Mouse (Mus musculus): ENCODE results near the gene Map3k1. TPM values are rescaled to one million over a fixed set of nuclear protein-coding genes. Genes with fewer than 3 reads are reported as not detected.

Map3k1 gene
- polyA plus RNA-seq, 1 experiment from 2014 or later: 12.5 TPM

DNA sequence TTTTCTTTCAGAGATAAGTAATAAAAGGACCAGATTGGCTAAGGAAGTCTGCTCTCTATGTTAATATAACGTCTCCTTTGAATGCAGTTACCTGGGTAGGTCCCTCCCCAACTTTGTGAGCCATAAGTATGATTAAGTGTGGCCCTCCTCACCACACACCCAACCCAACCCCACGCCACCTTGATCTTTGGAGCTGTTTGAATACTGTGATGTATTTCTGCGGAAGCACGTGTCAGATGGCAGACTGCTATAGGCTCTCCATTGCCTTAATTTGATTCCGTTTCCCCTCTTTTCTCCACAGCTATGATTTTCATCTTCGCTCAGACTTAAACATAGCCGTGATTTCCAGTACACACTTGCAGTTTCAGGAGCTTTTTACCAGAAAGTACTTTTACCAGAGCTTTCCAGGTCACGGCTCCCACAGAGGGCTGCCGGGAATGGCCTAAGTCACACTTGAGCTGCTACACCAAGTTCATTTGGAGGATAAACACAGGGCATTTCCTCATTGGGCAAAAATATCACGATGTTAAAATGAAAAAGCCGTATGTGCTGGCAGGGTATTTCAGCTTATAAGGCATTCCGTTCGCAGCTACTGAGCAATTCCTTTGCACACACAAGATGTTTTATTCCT, 2.3 kb upstream of the Map3k1 start:
- Histone ChIP-seq H3K4me1 (peaks cover 16% of the 10 kb centered on the region), H3K27me3 (replicated peaks) (no peaks in the 10 kb centered on the region), H3K9ac (no peak overlapping the region), H3K4me3 (no peak overlapping the region), H3K4me2 (no peak overlapping the region), H3K27ac (replicated peaks) (no peak overlapping the region), H3K36me3 (no peaks in the 10 kb centered on the region), H3K9me3 (peaks cover 4% of the 10 kb centered on the region; the same call in 1 of the 2 replicates)
- WGBS: 89% methylated on average over 13 of the region's 13 CpGs
- no peak for ATAC-seq (ENCODE audit: extremely low read depth, insufficient number of reproducible peaks, low FRiP score, low TSS enrichment)

DNA sequence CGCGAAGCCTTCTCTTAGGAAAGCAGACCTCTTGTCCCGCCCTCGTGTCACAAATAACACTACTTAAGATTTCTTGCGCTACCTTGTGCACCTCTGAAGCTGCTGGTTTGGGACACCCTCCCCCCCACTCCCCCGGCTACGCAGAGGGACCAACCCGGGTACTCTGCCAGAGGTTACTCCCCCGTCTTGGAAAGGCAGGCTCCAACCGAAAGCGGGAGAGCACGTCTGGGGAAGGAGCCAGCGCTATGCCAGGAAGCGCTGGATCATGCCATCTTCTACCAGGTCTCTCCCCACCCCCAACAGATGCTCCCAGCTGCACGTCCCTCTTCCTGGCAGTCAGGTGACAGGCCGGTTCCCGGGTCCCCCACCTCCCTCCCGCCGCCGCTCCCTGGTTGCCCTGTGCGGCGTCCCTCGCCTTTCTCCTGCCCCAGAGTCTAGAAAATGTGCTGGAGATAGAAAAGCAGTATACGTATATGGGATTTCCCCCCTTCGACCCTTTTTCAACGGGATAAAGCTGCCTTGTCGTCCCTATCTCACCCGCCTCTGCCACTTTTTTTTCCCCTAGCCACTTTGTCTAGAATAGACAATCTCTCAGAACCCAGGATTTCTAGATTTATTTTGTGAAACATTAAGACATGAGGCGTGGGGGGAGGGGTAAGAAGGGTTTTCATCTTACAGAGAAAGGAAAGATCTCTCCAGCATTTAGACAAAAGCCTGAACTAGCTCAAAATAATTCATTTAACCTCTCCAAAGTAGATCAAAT, 854 bp upstream of the Map3k1 start:
- Histone ChIP-seq H3K27me3 (replicated peaks) (no peaks in the 10 kb centered on the region), H3K4me1 (peaks cover 30% of the 10 kb centered on the region), H3K36me3 (no peaks in the 10 kb centered on the region), H3K27ac (replicated peaks) (peak overlapping the region; percentile 92), H3K4me2 (peak overlapping the region; percentile 90), H3K9ac (peak overlapping the region; percentile 98), H3K4me3 (peak overlapping the region; percentile 91), H3K9me3 (no peaks in the 10 kb centered on the region)
- WGBS: 2% methylated on average over 29 of the region's 29 CpGs
- ATAC-seq (ENCODE audit: extremely low read depth, insufficient number of reproducible peaks, low FRiP score, low TSS enrichment): peak; percentile 16; the same call in 1 of the 2 replicates

DNA sequence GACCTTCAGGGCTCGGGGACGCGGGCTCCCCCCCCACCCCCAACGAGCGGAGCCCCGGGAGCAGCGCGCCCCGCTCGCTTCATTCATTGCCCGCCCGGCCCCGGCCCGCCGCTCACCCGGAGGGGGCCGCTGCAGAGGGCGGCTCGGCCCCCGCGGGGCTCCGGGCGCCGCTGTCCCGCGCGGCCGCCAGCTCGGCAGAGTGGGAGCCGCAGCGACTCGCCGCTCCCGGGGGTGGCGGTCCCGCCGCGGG, 481 bp downstream of the Map3k1 start:
- no peak; the same call in 1 of the 2 replicates for ATAC-seq (ENCODE audit: extremely low read depth, insufficient number of reproducible peaks, low FRiP score, low TSS enrichment)
- peak overlapping the region; percentile 91 for H3K4me3 ChIP-seq
- 0% methylated on average over 5 of the region's 38 CpGs for WGBS
- no peaks in the 10 kb centered on the region for H3K36me3 ChIP-seq
- H3K9ac ChIP-seq: peak overlapping the region; percentile 98
- peak overlapping the region; percentile 98 for H3K27ac ChIP-seq (replicated peaks)
- no peaks in the 10 kb centered on the region for H3K9me3 ChIP-seq
- H3K4me1 ChIP-seq: peaks cover 44% of the 10 kb centered on the region
- H3K27me3 ChIP-seq (replicated peaks): no peaks in the 10 kb centered on the region
- H3K4me2 ChIP-seq: peak overlapping the region; percentile 90

DNA sequence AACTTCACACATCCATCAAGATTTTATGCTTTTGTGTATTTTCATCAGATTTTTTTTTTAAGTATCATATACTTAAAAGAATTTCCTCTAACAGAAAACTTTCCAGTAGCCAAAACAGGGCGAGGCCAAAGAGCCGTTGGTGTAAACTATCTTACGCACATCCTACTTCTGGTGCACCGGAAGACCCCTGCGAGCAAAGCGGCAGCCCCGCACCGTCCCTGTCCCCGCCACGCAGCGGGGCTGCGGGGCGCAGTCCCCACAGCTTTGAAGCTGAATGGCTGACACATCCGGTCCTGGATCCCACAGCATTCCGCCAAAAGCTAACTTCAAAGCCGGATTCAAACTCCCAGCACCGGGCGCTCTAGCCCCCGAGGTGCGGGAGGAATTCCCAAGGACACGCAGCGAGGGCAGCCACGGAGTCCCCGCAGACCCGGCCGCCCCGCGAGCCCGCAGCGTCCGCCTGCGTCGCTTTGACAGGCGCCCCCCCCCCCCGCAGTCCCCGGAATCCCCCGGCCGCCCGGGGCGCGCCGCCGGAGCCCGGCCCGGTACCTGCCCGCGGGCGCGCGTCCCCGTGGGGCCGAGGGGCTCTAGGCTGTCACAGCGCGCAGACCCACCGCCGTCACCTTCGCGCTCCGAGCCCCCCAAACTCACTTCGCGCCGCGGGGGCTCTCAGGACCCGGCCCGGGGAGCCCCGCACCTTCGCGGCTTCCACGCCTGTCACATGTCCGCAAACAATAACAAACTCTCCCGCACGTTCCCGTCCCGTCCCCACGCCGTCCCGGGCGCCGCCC, 1.0 kb downstream of the Map3k1 start:
- no peaks in the 10 kb centered on the region for H3K9me3 ChIP-seq
- H3K4me2 ChIP-seq: peak overlapping the region; percentile 90
- H3K9ac ChIP-seq: peak overlapping the region; percentile 98
- no peaks in the 10 kb centered on the region for H3K27me3 ChIP-seq (replicated peaks)
- ATAC-seq (ENCODE audit: extremely low read depth, insufficient number of reproducible peaks, low FRiP score, low TSS enrichment): peak; percentile 30; the same call in 1 of the 2 replicates
- WGBS: under 1% methylated on average over 67 of the region's 79 CpGs
- no peaks in the 10 kb centered on the region for H3K36me3 ChIP-seq
- peak overlapping the region; percentile 98 for H3K27ac ChIP-seq (replicated peaks)
- H3K4me3 ChIP-seq: peak overlapping the region; percentile 91
- H3K4me1 ChIP-seq: peaks cover 49% of the 10 kb centered on the region

DNA sequence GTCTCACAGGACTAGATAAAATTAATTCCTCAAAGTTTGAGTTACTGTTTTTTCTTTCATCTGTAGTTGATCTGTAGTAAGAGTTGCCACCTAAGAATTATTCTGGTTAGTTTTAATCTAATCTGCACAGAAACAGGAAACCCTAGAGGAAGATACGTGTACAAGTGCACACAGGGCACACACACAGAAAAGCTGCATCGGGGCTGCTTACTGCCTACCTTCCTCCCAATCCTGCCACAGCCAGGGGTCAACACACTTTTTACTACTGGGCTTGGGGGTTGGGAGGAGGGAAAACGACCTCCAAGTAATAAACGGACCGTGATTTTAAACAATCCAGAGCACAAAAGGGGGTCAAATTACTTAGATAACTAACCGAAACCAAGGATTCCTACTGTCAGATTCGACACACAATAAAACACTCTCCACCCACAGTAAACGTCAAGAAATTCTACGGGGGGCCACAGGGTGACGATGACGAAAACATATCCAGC, 1.6 kb downstream of the Map3k1 start:
- Histone ChIP-seq H3K9ac (peak overlapping the region; percentile 98), H3K9me3 (no peaks in the 10 kb centered on the region), H3K27me3 (replicated peaks) (no peaks in the 10 kb centered on the region), H3K4me2 (peak overlapping the region; percentile 90), H3K27ac (replicated peaks) (peak overlapping the region; percentile 98), H3K4me3 (peak overlapping the region; percentile 91), H3K4me1 (peaks cover 55% of the 10 kb centered on the region), H3K36me3 (no peaks in the 10 kb centered on the region)
- no peak for ATAC-seq (ENCODE audit: extremely low read depth, insufficient number of reproducible peaks, low FRiP score, low TSS enrichment)
- under 1% methylated on average over 11 of the region's 11 CpGs for WGBS

DNA sequence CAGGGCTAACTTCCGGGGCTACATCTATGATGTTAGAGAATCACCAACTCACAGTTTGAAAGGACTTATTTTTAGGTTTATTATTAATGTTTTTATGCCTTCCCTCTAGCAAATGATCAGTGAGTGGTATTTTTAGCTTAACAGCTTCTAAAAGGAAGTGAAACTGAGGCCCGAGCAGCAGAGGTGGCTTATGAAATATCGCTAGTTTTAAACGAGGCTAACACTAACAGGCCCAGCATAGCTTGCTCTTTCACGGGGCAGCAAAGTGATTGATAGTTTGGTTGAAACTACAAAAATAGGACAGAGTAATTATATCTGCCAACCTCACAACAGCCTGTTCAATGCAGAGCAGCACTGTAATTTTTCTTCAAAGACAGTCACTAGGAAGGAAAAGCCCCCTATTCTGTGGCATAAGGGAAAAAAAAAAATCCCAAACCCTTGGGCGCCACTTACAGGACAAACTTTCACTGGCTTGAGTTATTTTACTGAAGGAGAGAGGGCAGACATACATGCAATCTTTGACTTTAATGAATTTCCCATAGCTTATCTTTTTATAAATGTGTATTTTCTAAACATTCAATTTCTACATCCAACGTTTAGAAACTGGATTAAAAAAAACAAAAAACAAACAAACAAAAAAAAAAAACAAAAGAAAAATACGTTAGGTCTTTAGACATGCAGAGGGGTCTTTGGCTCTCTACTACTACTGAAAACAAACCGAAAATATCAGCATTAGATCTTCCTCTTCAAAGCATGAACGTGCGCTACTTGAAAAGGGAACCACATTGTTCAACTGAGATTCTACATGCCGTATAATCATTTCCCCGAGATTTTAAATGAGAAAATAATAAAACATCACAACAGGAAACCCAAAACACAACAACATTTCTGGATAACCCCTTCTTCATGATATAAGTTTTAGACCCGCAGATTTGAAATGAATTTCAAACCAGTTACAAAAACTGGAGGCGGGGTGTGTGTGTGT, 2.8 kb downstream of the Map3k1 start:
- Histone ChIP-seq H3K27me3 (replicated peaks) (no peaks in the 10 kb centered on the region), H3K36me3 (no peaks in the 10 kb centered on the region), H3K4me2 (peak overlapping the region; percentile 90), H3K9ac (peak overlapping the region; percentile 98), H3K27ac (replicated peaks) (peak overlapping the region; percentile 59; the same call in 1 of the 2 replicates), H3K9me3 (no peaks in the 10 kb centered on the region), H3K4me1 (peaks cover 67% of the 10 kb centered on the region), H3K4me3 (peak overlapping the region; percentile 91)
- WGBS: 46% methylated on average over 15 of the region's 15 CpGs
- ATAC-seq (ENCODE audit: extremely low read depth, insufficient number of reproducible peaks, low FRiP score, low TSS enrichment): no peak

DNA sequence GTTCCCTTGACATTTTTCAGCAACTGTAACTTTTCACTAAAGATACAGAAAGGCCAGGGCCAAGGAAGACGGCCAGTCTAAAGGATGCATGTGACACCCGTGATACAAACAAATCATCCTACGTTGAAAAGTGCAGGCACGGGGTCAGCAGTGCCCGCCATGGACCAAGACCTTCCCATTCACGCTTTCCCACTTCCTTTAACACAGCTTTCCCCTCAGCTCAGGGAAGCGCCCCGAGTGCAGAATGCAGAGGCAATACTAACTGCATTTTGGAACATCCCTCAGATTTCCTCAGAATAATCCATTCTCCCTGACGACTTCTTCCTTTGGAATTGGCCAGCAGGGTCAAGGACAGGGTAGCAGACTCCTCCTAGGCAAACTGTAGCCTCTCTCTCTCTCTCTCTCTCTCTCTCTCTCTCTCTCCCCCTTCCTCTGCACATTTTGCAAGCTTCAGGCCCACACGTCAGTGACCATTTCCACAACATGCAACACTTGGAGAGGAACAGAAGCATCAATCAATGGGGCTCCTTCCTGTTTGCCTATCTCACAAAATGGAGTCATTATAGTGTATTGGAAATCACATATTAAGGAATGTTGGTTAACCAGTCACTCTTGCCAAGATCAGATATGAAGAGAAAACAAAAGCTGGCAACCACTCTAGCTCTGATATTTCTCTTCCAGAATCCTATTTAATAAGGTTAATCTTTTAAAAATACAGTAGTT, 3.7 kb downstream of the Map3k1 start:
- no peaks in the 10 kb centered on the region for H3K9me3 ChIP-seq
- peak overlapping the region; percentile 90 for H3K4me2 ChIP-seq
- H3K4me3 ChIP-seq: no peak overlapping the region
- 46% methylated on average over 10 of the region's 10 CpGs for WGBS
- peak overlapping the region; percentile 55 for H3K9ac ChIP-seq
- H3K27ac ChIP-seq (replicated peaks): peak overlapping the region; percentile 59
- H3K36me3 ChIP-seq: no peaks in the 10 kb centered on the region
- H3K4me1 ChIP-seq: peaks cover 74% of the 10 kb centered on the region
- H3K27me3 ChIP-seq (replicated peaks): no peaks in the 10 kb centered on the region
- no peak for ATAC-seq (ENCODE audit: extremely low read depth, insufficient number of reproducible peaks, low FRiP score, low TSS enrichment)

DNA sequence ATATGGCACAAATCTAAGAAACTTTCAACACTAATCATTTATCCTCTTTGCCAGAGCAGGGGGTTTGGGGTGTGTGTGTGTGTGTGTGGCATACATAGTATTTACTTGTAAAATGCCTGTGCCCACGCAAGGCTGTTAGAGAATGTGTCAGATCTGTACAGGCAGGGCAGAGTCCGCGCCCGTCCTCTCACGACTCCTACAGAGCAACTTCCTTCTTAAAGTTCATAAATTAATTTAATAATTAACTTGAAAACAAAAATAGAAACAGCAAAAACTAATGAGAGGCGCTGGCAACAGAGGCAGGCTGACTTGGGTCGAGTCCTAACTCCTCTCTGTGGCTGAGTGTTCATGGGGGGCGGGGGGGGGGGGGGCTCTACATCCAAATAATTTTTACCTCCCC, 4.6 kb downstream of the Map3k1 start:
- H3K4me1 ChIP-seq: peaks cover 77% of the 10 kb centered on the region
- no peaks in the 10 kb centered on the region for H3K27me3 ChIP-seq (replicated peaks)
- H3K9me3 ChIP-seq: no peaks in the 10 kb centered on the region
- no peak for ATAC-seq (ENCODE audit: extremely low read depth, insufficient number of reproducible peaks, low FRiP score, low TSS enrichment)
- WGBS: 76% methylated on average over 8 of the region's 8 CpGs
- peak overlapping the region; percentile 90 for H3K4me2 ChIP-seq
- H3K4me3 ChIP-seq: no peak overlapping the region
- H3K36me3 ChIP-seq: no peaks in the 10 kb centered on the region
- H3K9ac ChIP-seq: 0 out of 2 replicates have a peak overlapping the region, but pooled peaks have one; percentile 55
- no peak overlapping the region for H3K27ac ChIP-seq (replicated peaks)

DNA sequence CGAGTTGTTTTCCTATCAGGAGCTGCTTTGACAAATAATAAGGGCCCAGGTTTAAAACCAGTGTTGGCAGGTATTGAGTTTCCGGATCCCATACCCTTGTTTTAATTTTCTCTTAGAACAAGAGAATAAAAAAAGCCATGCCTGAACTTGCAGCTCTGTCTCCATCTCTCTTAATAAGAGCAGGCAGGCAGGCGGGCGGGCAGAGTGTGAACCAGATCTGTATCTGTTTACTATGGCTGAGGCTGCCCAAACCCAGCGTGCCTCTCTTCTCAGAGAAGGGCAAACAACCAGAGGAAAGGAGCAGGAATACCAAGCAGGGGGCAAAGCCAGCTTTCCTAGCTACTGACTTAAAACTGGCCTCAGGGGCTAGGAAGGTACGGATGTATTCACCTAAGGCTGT, 5.3 kb downstream of the Map3k1 start:
- Histone ChIP-seq H3K9ac (peak overlapping the region; percentile 47), H3K4me2 (no peak overlapping the region)
- WGBS: 64% methylated on average over 6 of the region's 6 CpGs

DNA sequence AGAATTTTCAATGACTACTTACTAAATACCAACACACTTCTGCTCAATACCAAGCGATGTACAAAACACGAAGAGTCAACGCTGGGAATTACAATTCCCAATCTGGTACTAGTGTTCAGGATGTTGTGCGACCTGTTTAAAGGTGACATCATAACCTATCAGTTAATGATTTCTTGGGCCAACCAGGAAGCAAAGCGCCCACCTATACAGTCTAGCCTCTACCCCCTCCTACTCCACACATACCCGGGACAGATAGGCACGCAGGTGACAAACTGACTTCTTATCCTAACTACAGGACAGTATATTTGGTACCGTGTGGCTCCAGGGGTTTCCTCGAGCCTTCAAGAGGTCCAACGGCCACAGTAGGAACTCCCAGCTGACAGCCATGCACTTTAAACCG, 5.9 kb downstream of the Map3k1 start:
- Histone ChIP-seq H3K9me3 (no peaks in the 10 kb centered on the region), H3K4me2 (no peak overlapping the region), H3K9ac (peak overlapping the region; percentile 47; the same call in 1 of the 2 replicates), H3K27me3 (replicated peaks) (no peaks in the 10 kb centered on the region), H3K36me3 (no peaks in the 10 kb centered on the region), H3K27ac (replicated peaks) (no peak overlapping the region), H3K4me3 (no peak overlapping the region), H3K4me1 (peaks cover 90% of the 10 kb centered on the region)
- 79% methylated on average over 11 of the region's 11 CpGs for WGBS
- no peak for ATAC-seq (ENCODE audit: extremely low read depth, insufficient number of reproducible peaks, low FRiP score, low TSS enrichment)

More for the DNA sequence above, 5.3 kb downstream of the Map3k1 start:
- Histone ChIP-seq H3K4me3 (no peak overlapping the region), H3K27ac (replicated peaks) (no peak overlapping the region), H3K4me1 (peaks cover 84% of the 10 kb centered on the region), H3K36me3 (no peaks in the 10 kb centered on the region), H3K27me3 (replicated peaks) (no peaks in the 10 kb centered on the region), H3K9me3 (no peaks in the 10 kb centered on the region)
- ATAC-seq (ENCODE audit: extremely low read depth, insufficient number of reproducible peaks, low FRiP score, low TSS enrichment): no peak
